Mouse (Mus musculus) olfactory bulb, adult 2 months (tissue): ENCODE measurements at regions not wholly inside any gene's neighbourhood (a gene's known extent, or its start where the extent isn't known, plus 50 kb on each side); places are given as distances from the start of the nearest gene placed in this dataset.

Experiments
- CTCF ChIP-seq: fragments of 200-500 bp; IDR thresholded peaks from 2 replicates; pipeline ENCODE4 v1.5.1; 2012; ENCODE audit warnings: low read depth, mild to moderate bottlenecking, low read length, moderate library complexity; ENCODE audit not compliant: insufficient read depth
- POLR2A ChIP-seq: fragments of 200-500 bp; IDR thresholded peaks from 2 replicates; pipeline ENCODE4 v1.6.1; 2012; ENCODE audit warnings: mild to moderate bottlenecking, low read depth, low read length, moderate library complexity; ENCODE audit not compliant: insufficient read depth

DNA sequence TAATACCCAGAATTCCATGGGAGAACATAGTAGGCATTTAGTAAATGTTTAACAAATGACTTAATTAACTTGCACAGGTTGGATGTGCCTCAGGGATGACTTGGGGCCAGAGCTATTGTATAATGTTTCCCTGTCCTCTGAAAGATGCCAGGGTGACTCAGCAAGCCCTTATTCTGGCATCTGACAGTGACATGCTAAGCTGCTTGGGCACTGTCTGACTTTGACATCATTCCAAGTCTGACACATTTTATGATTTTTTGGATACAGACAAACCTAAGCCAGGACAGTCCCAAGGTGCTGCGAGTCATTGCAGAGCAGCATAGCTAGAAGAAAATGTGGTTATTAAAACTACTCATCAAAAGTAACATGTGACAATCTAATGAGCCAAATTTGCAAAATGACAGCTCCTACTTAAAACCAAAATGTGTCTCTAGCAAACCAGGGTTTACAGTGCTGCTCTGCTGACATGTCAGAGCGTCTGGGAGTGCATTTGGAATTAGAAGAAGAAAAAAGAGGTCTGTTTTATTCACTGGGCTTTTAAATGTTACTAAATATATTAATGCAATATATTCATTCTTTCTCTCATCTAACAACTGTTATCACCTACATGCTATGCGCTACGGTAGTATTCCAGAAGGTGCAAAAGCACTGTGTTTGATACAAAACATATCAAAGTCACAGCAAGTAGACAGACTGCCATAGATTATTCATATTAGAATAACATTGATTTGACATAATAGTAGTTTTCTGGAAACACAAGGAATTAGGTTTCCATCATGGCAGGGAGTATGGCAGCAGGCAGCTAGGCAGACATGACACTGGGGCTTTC lies 64.1 kb upstream of the Klf12 start:
- TF ChIP-seq POLR2A = no peak
- no peak for TF ChIP-seq CTCF
